Mouse (Mus musculus) kidney, postnatal 36 days (tissue): Measurements from ENCODE around the gene Ola1.

Experiments
- DNase-seq, 2 experiments: peaks; one replicate each; pipeline ENCODE4 v3.0.0; 2021 to 2022; ENCODE audit warnings: mixed read lengths in 2 of 2

The Ola1 gene

GRCm38 (mm10) chr2:73143732-73144131, 75.0 kb downstream of the Ola1 start:
- DNase-seq, result no peak

GRCm38 (mm10) chr2:73142832-73143470, 75.8 kb downstream of the Ola1 start:
- no peak for DNase-seq

- no peak for DNase-seq
These were observed 85.8 kb downstream of the Ola1 start for GRCm38 (mm10) chr2:73132897-73133296.

- DNase-seq, result no peak
These were observed 91.0 kb downstream of the Ola1 start for GRCm38 (mm10) chr2:73127686-73128085.

- no peak for DNase-seq
These were observed 99.9 kb downstream of the Ola1 start for GRCm38 (mm10) chr2:73118781-73119180.

- no peak for DNase-seq
These were observed 111.6 kb downstream of the Ola1 start for GRCm38 (mm10) chr2:73107089-73107488.

GRCm38 (mm10) chr2:73096491-73096890, 122.2 kb downstream of the Ola1 start:
- no peak for DNase-seq

- DNase-seq, result no peak
These were observed 123.4 kb downstream of the Ola1 start for GRCm38 (mm10) chr2:73095300-73095699.

GRCm38 (mm10) chr2:73093032-73093431, 125.7 kb downstream of the Ola1 start:
- DNase-seq, result no peak

- no peak for DNase-seq
These were observed 127.4 kb downstream of the Ola1 start for GRCm38 (mm10) chr2:73091302-73091701.

GRCm38 (mm10) chr2:73087641-73088040, 131.1 kb downstream of the Ola1 start:
- DNase-seq, result no peak

- DNase-seq, result peak; percentile 57 to 62
These were observed 132.9 kb downstream of the Ola1 start for GRCm38 (mm10) chr2:73085669-73086304.

- DNase-seq, result no peak
These were observed 136.2 kb downstream of the Ola1 start for GRCm38 (mm10) chr2:73082476-73082875.

GRCm38 (mm10) chr2:73081861-73082260, 136.9 kb downstream of the Ola1 start:
- no peak for DNase-seq

GRCm38 (mm10) chr2:73080084-73080483, 138.6 kb downstream of the Ola1 start:
- no peak for DNase-seq

GRCm38 (mm10) chr2:73079311-73079710, 139.4 kb downstream of the Ola1 start:
- no peak for DNase-seq

GRCm38 (mm10) chr2:73073811-73074472, 144.8 kb downstream of the Ola1 start:
- no peak for DNase-seq

- no peak for DNase-seq
These were observed 147.5 kb downstream of the Ola1 start for GRCm38 (mm10) chr2:73071201-73071600.

GRCm38 (mm10) chr2:73070449-73071076, 148.2 kb downstream of the Ola1 start:
- no peak for DNase-seq

- DNase-seq, result no peak
These were observed 149.4 kb downstream of the Ola1 start for GRCm38 (mm10) chr2:73069223-73069825.

- DNase-seq, result peak; percentile 30 to 51
These were observed 152.2 kb downstream of the Ola1 start for GRCm38 (mm10) chr2:73066307-73067167.
